9 mouse cellular contexts compared by ENCODE assay signal in genomic region chr2:152141491-152141890, GRCm38 (mm10). TPM values are rescaled to one million over a fixed set of nuclear protein-coding genes. Genes with fewer than 3 reads are reported as not detected.
DNase-seq lines count a peak whose midpoint lies in the region; ATAC-seq and TF ChIP-seq lines count a peak whose summit lies in the region.
"Had no signal": no experiment of that assay in that cellular context is flagged by ENCODE, and none has a peak within 500 bp of the region (broad histone marks: within the 10 kb centered on the region; RNA-seq: fewer than 3 reads in every experiment).

No protein-coding gene starts in this region.

- H3K27ac ChIP-seq in heart, embryonic 11.5 days (ENCODE audit: low read depth, low read length), result no peak overlapping the region
- H3K27ac ChIP-seq in embryonic facial prominence, embryonic 11.5 days (replicated peaks; ENCODE audit: low read depth, low read length), result no peak overlapping the region
- no peak overlapping the region for H3K27ac ChIP-seq in hindbrain, postnatal 0 days
- H3K27ac ChIP-seq in midbrain, embryonic 14.5 days (replicated peaks; ENCODE audit: low read depth, low read length), result no peak overlapping the region
- H3K27ac ChIP-seq: liver, embryonic 14.5 days had no signal

- H3K9ac ChIP-seq in heart, embryonic 11.5 days (ENCODE audit: low read depth, low read length), result no peak overlapping the region
- H3K9ac ChIP-seq in embryonic facial prominence, embryonic 11.5 days (replicated peaks; ENCODE audit: low read length), result no peak overlapping the region
- no peak overlapping the region for H3K9ac ChIP-seq in hindbrain, postnatal 0 days (replicated peaks; ENCODE audit: low read length)
- no peak overlapping the region for H3K9ac ChIP-seq in midbrain, embryonic 14.5 days (replicated peaks; ENCODE audit: low read length)
- H3K9ac ChIP-seq: liver, embryonic 14.5 days had no signal

- DNase-seq in heart, adult 9 months (ENCODE audit: low spot score in 2 of 2), result no peak
- no peak for DNase-seq in embryonic facial prominence, embryonic 11.5 days (ENCODE audit: low spot score)
- DNase-seq in hindbrain, postnatal 0 days (ENCODE audit: low spot score), result peak; percentile 19
- no peak for DNase-seq in midbrain, embryonic 14.5 days
- no peak for DNase-seq in thymus, postnatal 36 days
- DNase-seq in testis, postnatal 14 days (ENCODE audit: low spot score), result no peak
- no peak for DNase-seq in cerebellum, adult 11-12 months

- no peaks in the 10 kb centered on the region for H3K36me3 ChIP-seq in heart, embryonic 11.5 days (ENCODE audit: control insufficient read depth, insufficient read depth, low read length)
- no peaks in the 10 kb centered on the region for H3K36me3 ChIP-seq in embryonic facial prominence, embryonic 11.5 days (replicated peaks; ENCODE audit: control insufficient read depth, insufficient read depth, low read depth, low read length)
- H3K36me3 ChIP-seq in hindbrain, postnatal 0 days (ENCODE audit: insufficient read depth, low read length), result no peaks in the 10 kb centered on the region
- no peaks in the 10 kb centered on the region for H3K36me3 ChIP-seq in midbrain, embryonic 14.5 days (ENCODE audit: control insufficient read depth, insufficient read depth, low read length)

- 47% methylated on average over 1 of the region's 1 CpGs for WGBS in heart, embryonic 11.5 days (ENCODE audit: insufficient replicate concordance)
- WGBS in embryonic facial prominence, embryonic 11.5 days, result 37% methylated on average over 1 of the region's 1 CpGs
- 53% methylated on average over 1 of the region's 1 CpGs for WGBS in hindbrain, postnatal 0 days
- 59% methylated on average over 1 of the region's 1 CpGs for WGBS in midbrain, embryonic 14.5 days

- no peak for ATAC-seq in heart, embryonic 11.5 days (replicated peaks; ENCODE audit: insufficient number of reproducible peaks, low FRiP score, low TSS enrichment)
- ATAC-seq in embryonic facial prominence, embryonic 11.5 days (replicated peaks; ENCODE audit: insufficient number of reproducible peaks, low FRiP score, low TSS enrichment, low read depth), result no peak
- ATAC-seq in hindbrain, postnatal 0 days, result no peak
- ATAC-seq in midbrain, embryonic 14.5 days (ENCODE audit: low FRiP score, low TSS enrichment), result no peak

- H3K4me3 ChIP-seq in heart, embryonic 11.5 days (ENCODE audit: low read depth, low read length), result peak overlapping the region; percentile 44
- no peak overlapping the region for H3K4me3 ChIP-seq in embryonic facial prominence, embryonic 11.5 days (ENCODE audit: low read depth, low read length)
- peak overlapping the region; percentile 28; the same call in 1 of the 2 replicates for H3K4me3 ChIP-seq in hindbrain, postnatal 0 days (ENCODE audit: low read length)
- H3K4me3 ChIP-seq in midbrain, embryonic 14.5 days (replicated peaks; ENCODE audit: low read depth, low read length), result no peak overlapping the region

- TF ChIP-seq CTCF in hindbrain, postnatal 0 days (IDR thresholded peaks at IDR 0.05; ENCODE audit: low read depth), result no peak

- peaks cover 54% of the 10 kb centered on the region for H3K27me3 ChIP-seq in heart, embryonic 11.5 days (ENCODE audit: control insufficient read depth, insufficient read depth, low read length)
- H3K27me3 ChIP-seq in embryonic facial prominence, embryonic 11.5 days (ENCODE audit: control insufficient read depth, insufficient read depth, low read length), result peaks cover 21% of the 10 kb centered on the region
- peaks cover 19% of the 10 kb centered on the region; the same call in 1 of the 2 replicates for H3K27me3 ChIP-seq in hindbrain, postnatal 0 days (ENCODE audit: insufficient read depth, low read length)
- H3K27me3 ChIP-seq in midbrain, embryonic 14.5 days (ENCODE audit: control insufficient read depth, insufficient read depth, low read length), result peaks cover 46% of the 10 kb centered on the region

- H3K9me3 ChIP-seq in heart, embryonic 11.5 days (replicated peaks; ENCODE audit: control insufficient read depth, low read length), result no peaks in the 10 kb centered on the region
- no peaks in the 10 kb centered on the region for H3K9me3 ChIP-seq in embryonic facial prominence, embryonic 11.5 days (replicated peaks; ENCODE audit: control insufficient read depth, low read length)
- no peaks in the 10 kb centered on the region for H3K9me3 ChIP-seq in hindbrain, postnatal 0 days (ENCODE audit: low read length)
- no peaks in the 10 kb centered on the region for H3K9me3 ChIP-seq in midbrain, embryonic 14.5 days (ENCODE audit: control insufficient read depth, low read length)

- H3K4me2 ChIP-seq in heart, embryonic 11.5 days, result peak overlapping the region; percentile 92
- peak overlapping the region; percentile 7; the same call in 1 of the 2 replicates for H3K4me2 ChIP-seq in embryonic facial prominence, embryonic 11.5 days (ENCODE audit: low read depth, low read length)
- peak overlapping the region; percentile 49 for H3K4me2 ChIP-seq in hindbrain, postnatal 0 days (ENCODE audit: low read depth, low read length)
- peak overlapping the region; percentile 68 for H3K4me2 ChIP-seq in midbrain, embryonic 14.5 days (ENCODE audit: low read length)

- H3K4me1 ChIP-seq in heart, embryonic 11.5 days (ENCODE audit: control insufficient read depth, insufficient read depth, low read length), result peaks cover 15% of the 10 kb centered on the region
- peaks cover 2% of the 10 kb centered on the region for H3K4me1 ChIP-seq in embryonic facial prominence, embryonic 11.5 days (ENCODE audit: control insufficient read depth, insufficient read depth, low read length)
- peaks cover 5% of the 10 kb centered on the region; the same call in 1 of the 2 replicates for H3K4me1 ChIP-seq in hindbrain, postnatal 0 days (ENCODE audit: insufficient read depth, low read length)
- peaks cover 26% of the 10 kb centered on the region for H3K4me1 ChIP-seq in midbrain, embryonic 14.5 days (ENCODE audit: control insufficient read depth, insufficient read depth, low read length)

RNA-seq across cellular contexts. Expression of gene Tcf15, which starts 1.9 kb away (rescaled TPM):
- 3.2 and 3.3 TPM in 2 replicates for polyA plus RNA-seq in heart, embryonic 11.5 days (2014; fragmentation: Nextera tagmentation; extraction: Ambion mirVana)
- polyA plus RNA-seq in embryonic facial prominence, embryonic 11.5 days (2014; fragmentation: Nextera tagmentation; extraction: Ambion mirVana), result 11.3 and 12.2 TPM in 2 replicates
- total RNA-seq in hindbrain, postnatal 0 days (2014; rRNA removed), result 4.9 TPM in 1 of 2 replicates, not detected in the other
- polyA plus RNA-seq in hindbrain, postnatal 0 days (2015; fragmentation: Nextera tagmentation; extraction: Ambion mirVana), result 0.74 and 1.2 TPM in 2 replicates
- 0.76 and 0.96 TPM in 2 replicates for polyA plus RNA-seq in midbrain, embryonic 14.5 days (2014; fragmentation: Nextera tagmentation; extraction: Ambion mirVana)

RNA-seq across cellular contexts. Expression of gene Srxn1, which starts 36.2 kb away (rescaled TPM):
- 8.1 and 8.8 TPM in 2 replicates for polyA plus RNA-seq in heart, embryonic 11.5 days (2014; fragmentation: Nextera tagmentation; extraction: Ambion mirVana)
- polyA plus RNA-seq in embryonic facial prominence, embryonic 11.5 days (2014; fragmentation: Nextera tagmentation; extraction: Ambion mirVana), result 10.0 and 10.6 TPM in 2 replicates
- 51.7 and 54.5 TPM in 2 replicates for total RNA-seq in hindbrain, postnatal 0 days (2014; rRNA removed)
- 26.4 and 26.8 TPM in 2 replicates for polyA plus RNA-seq in hindbrain, postnatal 0 days (2015; fragmentation: Nextera tagmentation; extraction: Ambion mirVana)
- 11.5 and 17.4 TPM in 2 replicates for polyA plus RNA-seq in midbrain, embryonic 14.5 days (2014; fragmentation: Nextera tagmentation; extraction: Ambion mirVana)

Comparison
In these comparisons a context has a peak if more than half of its experiments do, and no peak if none do; other contexts are left out.
1. H3K4me2 ChIP-seq: peak in every context shown above with its lines; median percentile 92 in heart, embryonic 11.5 days; 68 in midbrain, embryonic 14.5 days; 49 in hindbrain, postnatal 0 days; 7 in embryonic facial prominence, embryonic 11.5 days.
2. H3K4me3 ChIP-seq: peak in heart, embryonic 11.5 days (single experiment) and hindbrain, postnatal 0 days (single experiment); none in embryonic facial prominence, embryonic 11.5 days (single experiment) and midbrain, embryonic 14.5 days (single experiment).